Mouse (Mus musculus) cerebral cortex, adult 2 months (tissue): ENCODE measurements around the gene Ctsd.

ENCODE experiments used
- WGBS: fragments of 180-500 bp; shearing (Covaris S2); methylation state at CpG from one replicate; pipeline ENCODE4 v1.1.7; 2018; 5-methylcytosine and 5-hydroxymethylcytosine counted together

Gene Ctsd

GRCm38 (mm10) chr7:142400112-142400749 lies 12.4 kb upstream of the Ctsd start:
- WGBS, result 44% methylated on average over 7 of the region's 7 CpGs

GRCm38 (mm10) chr7:142399250-142399649 lies 11.4 kb upstream of the Ctsd start:
- WGBS, result 67% methylated on average over 1 of the region's 1 CpGs

GRCm38 (mm10) chr7:142398052-142398451 lies 10.2 kb upstream of the Ctsd start:
- 83% methylated on average over 2 of the region's 2 CpGs for WGBS

- 93% methylated on average over 1 of the region's 1 CpGs for WGBS
Observed at GRCm38 (mm10) chr7:142396611-142397010, 8.8 kb upstream of the Ctsd start.

- WGBS, result 91% methylated on average over 4 of the region's 4 CpGs
Observed at GRCm38 (mm10) chr7:142395472-142395871, 7.6 kb upstream of the Ctsd start.

GRCm38 (mm10) chr7:142394261-142395190 lies 6.7 kb upstream of the Ctsd start:
- 63% methylated on average over 6 of the region's 6 CpGs for WGBS

GRCm38 (mm10) chr7:142393191-142393590 lies 5.4 kb upstream of the Ctsd start:
- 24% methylated on average over 4 of the region's 4 CpGs for WGBS

- 62% methylated on average over 4 of the region's 4 CpGs for WGBS
Observed at GRCm38 (mm10) chr7:142391609-142392008, 3.8 kb upstream of the Ctsd start.

- WGBS, result 74% methylated on average over 3 of the region's 3 CpGs
Observed at GRCm38 (mm10) chr7:142391108-142391507, 3.3 kb upstream of the Ctsd start.

- WGBS, result 94% methylated on average over 3 of the region's 3 CpGs
Observed at GRCm38 (mm10) chr7:142389961-142390650, 2.3 kb upstream of the Ctsd start.

- 97% methylated on average over 2 of the region's 2 CpGs for WGBS
Observed at GRCm38 (mm10) chr7:142388740-142389139, 902 bp upstream of the Ctsd start.

GRCm38 (mm10) chr7:142388198-142388597 lies 360 bp upstream of the Ctsd start:
- 78% methylated on average over 1 of the region's 1 CpGs for WGBS

GRCm38 (mm10) chr7:142386621-142387201 lies 1.1 kb downstream of the Ctsd start:
- WGBS, result 13% methylated on average over 6 of the region's 6 CpGs

- 60% methylated on average over 3 of the region's 3 CpGs for WGBS
Observed at GRCm38 (mm10) chr7:142385742-142386403, 2.0 kb downstream of the Ctsd start.

GRCm38 (mm10) chr7:142384306-142384705 lies 3.5 kb downstream of the Ctsd start:
- WGBS, result 77% methylated on average over 10 of the region's 10 CpGs

- 96% methylated on average over 5 of the region's 5 CpGs for WGBS
Observed at GRCm38 (mm10) chr7:142382567-142382966, 5.3 kb downstream of the Ctsd start, which contains the start of gene Gm49369. Gene Gm49369 (minus strand): TSS chr7:142382667.

GRCm38 (mm10) chr7:142381175-142381574 lies 6.7 kb downstream of the Ctsd start:
- WGBS, result 61% methylated on average over 4 of the region's 4 CpGs

- 74% methylated on average over 6 of the region's 6 CpGs for WGBS
Observed at GRCm38 (mm10) chr7:142379186-142379585, 8.7 kb downstream of the Ctsd start.

- WGBS, result 86% methylated on average over 14 of the region's 14 CpGs
Observed at GRCm38 (mm10) chr7:142377233-142377925, 10.5 kb downstream of the Ctsd start.

GRCm38 (mm10) chr7:142376096-142376495 lies 11.7 kb downstream of the Ctsd start:
- WGBS, result 75% methylated on average over 4 of the region's 4 CpGs

- 38% methylated on average over 6 of the region's 6 CpGs for WGBS
Observed at GRCm38 (mm10) chr7:142375261-142375724, 12.5 kb downstream of the Ctsd start.
